In genomic region chr7:139188634-139189207, GRCm38 (mm10) we compare ENCODE assay signal across 8 mouse cellular contexts. TPM values are rescaled to one million over a fixed set of nuclear protein-coding genes. Genes with fewer than 3 reads are reported as not detected.
DNase-seq lines count a peak whose midpoint lies in the region; ATAC-seq and TF ChIP-seq lines count a peak whose summit lies in the region.

No protein-coding gene starts in this region.

- 0 out of 2 replicates have a peak, but pooled peaks have one; percentile 28 for ATAC-seq in intestine, postnatal 0 days
- ATAC-seq in midbrain, embryonic 13.5 days = peak; percentile 77

- no peak overlapping the region for H3K9ac ChIP-seq in intestine, postnatal 0 days (ENCODE audit: low read depth, low read length)
- peak overlapping the region; percentile 77 for H3K9ac ChIP-seq in midbrain, embryonic 13.5 days (replicated peaks)

- no peak for TF ChIP-seq CTCF in testis, adult 2 months (IDR thresholded peaks at IDR 0.05; ENCODE audit: control insufficient read depth, insufficient read depth, insufficient replicate concordance, low read depth, low read length)
- TF ChIP-seq CTCF in intestine, postnatal 0 days (IDR thresholded peaks at IDR 0.05; ENCODE audit: low read depth) = peak; percentile 51

- TF ChIP-seq POLR2A in testis, adult 2 months (IDR thresholded peaks at IDR 0.05; ENCODE audit: control insufficient read depth, low read depth, low read length) = no peak

- no peak overlapping the region for H3K27ac ChIP-seq in testis, adult 2 months (ENCODE audit: control insufficient read depth, insufficient read depth, low read depth, low read length)
- H3K27ac ChIP-seq in intestine, postnatal 0 days (ENCODE audit: low read depth, low read length) = no peak overlapping the region
- no peak overlapping the region for H3K27ac ChIP-seq in midbrain, embryonic 13.5 days

- H3K9me3 ChIP-seq in intestine, postnatal 0 days (ENCODE audit: control insufficient read depth) = no peaks in the 10 kb centered on the region
- no peaks in the 10 kb centered on the region for H3K9me3 ChIP-seq in midbrain, embryonic 13.5 days

- H3K4me2 ChIP-seq in intestine, postnatal 0 days (replicated peaks; ENCODE audit: low read depth) = peak overlapping the region; percentile 93
- peak overlapping the region; percentile 85 for H3K4me2 ChIP-seq in midbrain, embryonic 13.5 days (replicated peaks)

- peak overlapping the region; percentile 63 for H3K4me3 ChIP-seq in testis, adult 2 months (ENCODE audit: control insufficient read depth, low read depth, low read length)
- H3K4me3 ChIP-seq in intestine, postnatal 0 days (ENCODE audit: low read depth, low read length) = peak overlapping the region; percentile 59
- H3K4me3 ChIP-seq in midbrain, embryonic 13.5 days (replicated peaks) = peak overlapping the region; percentile 68

- no peaks in the 10 kb centered on the region for H3K36me3 ChIP-seq in testis, adult 2 months (ENCODE audit: control insufficient read depth, insufficient read depth, low read length)
- no peaks in the 10 kb centered on the region for H3K36me3 ChIP-seq in intestine, postnatal 0 days (ENCODE audit: control insufficient read depth, insufficient read depth)
- H3K36me3 ChIP-seq in midbrain, embryonic 13.5 days = no peaks in the 10 kb centered on the region

- H3K27me3 ChIP-seq in testis, adult 2 months (ENCODE audit: control insufficient read depth, insufficient read depth, low read length) = no peaks in the 10 kb centered on the region; the same call in 1 of the 2 replicates
- H3K27me3 ChIP-seq in intestine, postnatal 0 days (replicated peaks; ENCODE audit: control insufficient read depth, insufficient read depth, low read length) = peaks cover 31% of the 10 kb centered on the region
- peaks cover 43% of the 10 kb centered on the region for H3K27me3 ChIP-seq in midbrain, embryonic 13.5 days

- WGBS in intestine, postnatal 0 days = 2% methylated on average over 23 of the region's 23 CpGs
- WGBS in midbrain, embryonic 13.5 days = 1% methylated on average over 23 of the region's 23 CpGs

- H3K4me1 ChIP-seq in testis, adult 2 months (ENCODE audit: control insufficient read depth, insufficient read depth, low read length) = peaks cover 9% of the 10 kb centered on the region
- H3K4me1 ChIP-seq in intestine, postnatal 0 days (replicated peaks; ENCODE audit: control insufficient read depth, insufficient read depth, low read length) = 0 out of 2 replicates have a peak, but pooled peaks cover 3% of the 10 kb centered on the region
- peaks cover 18% of the 10 kb centered on the region for H3K4me1 ChIP-seq in midbrain, embryonic 13.5 days (replicated peaks)

- DNase-seq in adrenal gland, postnatal 14 days = peak; percentile 44
- DNase-seq in adrenal gland, adult 18-20 months (ENCODE audit: low spot score in 2 of 2) = no peak
- DNase-seq in testis, postnatal 14 days (ENCODE audit: low spot score) = no peak
- DNase-seq in thymus, postnatal 14 days = no peak
- no peak for DNase-seq in adrenal gland, adult 8-10 months

RNA-seq across cellular contexts. Expression of gene Lrrc27, which starts 24.1 kb away (rescaled TPM):
- 3.8 and 3.9 TPM in 2 replicates for total RNA-seq in adrenal gland, postnatal 14 days (2021)
- 10 to 100 TPM in 1 of 2 experiments, 1 to 10 TPM in 1; 8.1 to 14.7 TPM for total RNA-seq in adrenal gland, adult 18-20 months (2021)
- 863 and 972 TPM in 2 replicates for polyA plus RNA-seq in testis, adult 2 months (2012; rRNA removed)
- 2.0 and 2.5 TPM in 2 replicates for polyA plus RNA-seq in intestine, postnatal 0 days (2015; fragmentation: Nextera tagmentation; extraction: Ambion mirVana)
- 4.8 and 6.8 TPM in 2 replicates for polyA plus RNA-seq in midbrain, embryonic 13.5 days (2015; fragmentation: Nextera tagmentation; extraction: Ambion mirVana)
- total RNA-seq in adrenal gland, adult 8-10 months (2022) = 10 to 100 TPM in 1 of 4 experiments, 1 to 10 TPM in 3; 6.5 to 10.4 (median 7.7) TPM

RNA-seq across cellular contexts. Expression of gene Stk32c, which starts 24.4 kb away (rescaled TPM):
- 2.7 and 3.9 TPM in 2 replicates for total RNA-seq in adrenal gland, postnatal 14 days (2021)
- total RNA-seq in adrenal gland, adult 18-20 months (2021) = 1 to 10 TPM; 3.2 to 4.3 TPM
- polyA plus RNA-seq in testis, adult 2 months (2012; rRNA removed) = 5.1 and 5.6 TPM in 2 replicates
- polyA plus RNA-seq in intestine, postnatal 0 days (2015; fragmentation: Nextera tagmentation; extraction: Ambion mirVana) = 0.07 and 0.10 TPM in 2 replicates
- polyA plus RNA-seq in midbrain, embryonic 13.5 days (2015; fragmentation: Nextera tagmentation; extraction: Ambion mirVana) = 0.49 and 0.79 TPM in 2 replicates
- total RNA-seq in adrenal gland, adult 8-10 months (2022) = 1 to 10 TPM; 4.0 to 6.7 (median 5.4) TPM

RNA-seq across cellular contexts. Expression of gene Pwwp2b, which starts 59.6 kb away (rescaled TPM):
- total RNA-seq in adrenal gland, postnatal 14 days (2021) = 10.9 and 11.2 TPM in 2 replicates
- 10 to 100 TPM; 11.7 to 12.3 TPM for total RNA-seq in adrenal gland, adult 18-20 months (2021)
- polyA plus RNA-seq in testis, adult 2 months (2012; rRNA removed) = 304 and 317 TPM in 2 replicates
- 12.9 and 16.6 TPM in 2 replicates for polyA plus RNA-seq in intestine, postnatal 0 days (2015; fragmentation: Nextera tagmentation; extraction: Ambion mirVana)
- 3.1 and 4.1 TPM in 2 replicates for polyA plus RNA-seq in midbrain, embryonic 13.5 days (2015; fragmentation: Nextera tagmentation; extraction: Ambion mirVana)
- total RNA-seq in adrenal gland, adult 8-10 months (2022) = 10 to 100 TPM; 13.5 to 20.4 (median 17.0) TPM
